Mouse (Mus musculus): ENCODE results near the gene 2210016F16Rik. TPM values are rescaled to one million over a fixed set of nuclear protein-coding genes. Genes with fewer than 3 reads are reported as not detected.
A peak's percentile ranks its signal among the peaks of the same experiment; 100 is the strongest.
"Not testable (repeated sequence)": the region's sequence is repeated elsewhere in the genome, so short reads cannot be mapped to it uniquely, and the experiment has no call there.

2210016F16Rik gene
- polyA plus RNA-seq, 1 experiment from 2014 or later, result 30.6 TPM

DNA sequence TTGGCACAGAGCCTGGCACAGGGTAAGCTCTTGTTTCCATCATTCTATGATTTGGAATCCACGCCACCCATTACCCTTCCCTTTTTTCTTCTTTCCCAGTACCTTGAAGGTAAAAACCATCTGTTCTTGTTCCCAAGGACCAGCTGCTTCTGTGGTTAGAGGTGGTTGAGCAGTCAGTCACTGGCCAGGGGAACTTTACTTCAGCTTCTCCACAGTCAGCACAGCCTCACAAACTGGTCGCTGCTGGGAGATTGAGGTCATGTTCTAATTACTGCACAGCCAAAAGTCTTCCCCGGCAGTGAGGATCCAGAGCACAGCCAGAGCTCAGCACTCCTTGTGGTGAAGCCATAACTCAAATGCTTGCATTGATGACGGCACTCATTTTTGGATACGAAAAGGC lies 30.8 kb upstream of the 2210016F16Rik start:
- DNase-seq (ENCODE audit: low spot score), result no peak
- WGBS, result 76% methylated on average over 5 of the region's 5 CpGs
- ATAC-seq, result no peak
- Histone ChIP-seq H3K27me3 (replicated peaks; ENCODE audit: insufficient read depth, low read length) (no peaks in the 10 kb centered on the region), H3K36me3 (ENCODE audit: insufficient read depth, low read length) (no peaks in the 10 kb centered on the region), H3K4me2 (replicated peaks; ENCODE audit: low read depth, low read length) (no peak overlapping the region), H3K27ac (ENCODE audit: low read length) (no peak overlapping the region), H3K4me3 (ENCODE audit: low read depth, low read length) (no peak overlapping the region), H3K9me3 (ENCODE audit: low read length) (no peaks in the 10 kb centered on the region), H3K4me1 (ENCODE audit: insufficient read depth, low read depth, low read length) (no peaks in the 10 kb centered on the region), H3K9ac (replicated peaks; ENCODE audit: low read depth) (no peak overlapping the region)
- TF ChIP-seq CTCF (IDR thresholded peaks at IDR 0.05) (no peak), EP300 (IDR thresholded peaks at IDR 0.05) (no peak)

DNA sequence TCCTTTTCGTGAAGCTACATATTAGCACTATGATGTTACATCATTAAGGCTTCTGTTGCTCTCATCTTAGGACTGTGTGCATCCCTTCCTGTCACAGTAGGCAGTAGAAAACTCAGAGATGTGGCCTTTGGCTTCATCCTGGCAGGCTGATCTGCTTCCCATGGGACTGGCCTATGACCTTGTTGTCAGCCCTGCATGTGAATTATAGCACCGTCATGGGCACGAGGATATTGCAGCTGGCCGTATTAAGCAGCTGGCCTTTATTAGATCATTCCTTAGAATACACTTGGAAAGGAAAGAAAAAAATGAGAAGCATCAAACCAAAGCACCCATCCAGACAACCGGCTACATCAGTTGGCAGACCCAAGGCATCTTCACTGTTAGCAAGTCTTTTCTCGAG lies 30.3 kb upstream of the 2210016F16Rik start:
- ATAC-seq, result no peak
- Histone ChIP-seq H3K9me3 (ENCODE audit: low read length) (no peaks in the 10 kb centered on the region), H3K4me1 (ENCODE audit: insufficient read depth, low read depth, low read length) (no peaks in the 10 kb centered on the region), H3K27me3 (replicated peaks; ENCODE audit: insufficient read depth, low read length) (no peaks in the 10 kb centered on the region), H3K4me3 (ENCODE audit: low read depth, low read length) (no peak overlapping the region), H3K9ac (replicated peaks; ENCODE audit: low read depth) (no peak overlapping the region), H3K4me2 (replicated peaks; ENCODE audit: low read depth, low read length) (no peak overlapping the region), H3K36me3 (ENCODE audit: insufficient read depth, low read length) (no peaks in the 10 kb centered on the region), H3K27ac (ENCODE audit: low read length) (no peak overlapping the region)
- no peak for TF ChIP-seq EP300 (IDR thresholded peaks at IDR 0.05)
- no peak for TF ChIP-seq CTCF (IDR thresholded peaks at IDR 0.05)
- no peak for DNase-seq (ENCODE audit: low spot score)
- WGBS, result 76% methylated on average over 6 of the region's 6 CpGs

GRCm38 (mm10) chr13:58411073-58411472 lies 26.0 kb upstream of the 2210016F16Rik start:
- Histone ChIP-seq H3K4me3 (ENCODE audit: low read depth, low read length) (no peak overlapping the region), H3K27me3 (replicated peaks; ENCODE audit: insufficient read depth, low read length) (no peaks in the 10 kb centered on the region), H3K4me2 (replicated peaks; ENCODE audit: low read depth, low read length) (no peak overlapping the region), H3K27ac (ENCODE audit: low read length) (no peak overlapping the region), H3K9ac (replicated peaks; ENCODE audit: low read depth) (no peak overlapping the region), H3K36me3 (ENCODE audit: insufficient read depth, low read length) (no peaks in the 10 kb centered on the region), H3K4me1 (ENCODE audit: insufficient read depth, low read depth, low read length) (no peaks in the 10 kb centered on the region), H3K9me3 (ENCODE audit: low read length) (no peaks in the 10 kb centered on the region)
- ATAC-seq (no peak), DNase-seq (ENCODE audit: low spot score) (no peak)
- TF ChIP-seq EP300 (IDR thresholded peaks at IDR 0.05) (no peak), CTCF (IDR thresholded peaks at IDR 0.05) (no peak)
- WGBS, result 87% methylated on average over 4 of the region's 4 CpGs

GRCm38 (mm10) chr13:58403243-58403642 lies 18.2 kb upstream of the 2210016F16Rik start, which contains the start of gene Hnrnpk:
TSS of gene Hnrnpk (minus strand) at chr13:58403343.
- DNase-seq (ENCODE audit: low spot score); H3K4me1 ChIP-seq (ENCODE audit: insufficient read depth, low read depth, low read length); H3K36me3 ChIP-seq (ENCODE audit: insufficient read depth, low read length); H3K9me3 ChIP-seq (ENCODE audit: low read length); H3K27me3 ChIP-seq (replicated peaks; ENCODE audit: insufficient read depth, low read length); ATAC-seq: not testable (repeated sequence)
- peak within 1 kb of the TSS; percentile 99 for H3K27ac ChIP-seq (ENCODE audit: low read length)
- WGBS, result 9% methylated on average over 16 of the region's 17 CpGs
- H3K4me2 ChIP-seq (replicated peaks; ENCODE audit: low read depth, low read length), result peak within 1 kb of the TSS; percentile 51
- H3K4me3 ChIP-seq (ENCODE audit: low read depth, low read length), result peak within 1 kb of the TSS; percentile 100
- H3K9ac ChIP-seq (replicated peaks; ENCODE audit: low read depth), result peak within 1 kb of the TSS; percentile 99

GRCm38 (mm10) chr13:58402744-58403110 lies 17.7 kb upstream of the 2210016F16Rik start:
- Histone ChIP-seq H3K9ac (replicated peaks; ENCODE audit: low read depth) (peak overlapping the region; percentile 99), H3K36me3 (ENCODE audit: insufficient read depth, low read length) (peaks cover 3% of the 10 kb centered on the region), H3K4me3 (ENCODE audit: low read depth, low read length) (peak overlapping the region; percentile 100), H3K27me3 (replicated peaks; ENCODE audit: insufficient read depth, low read length) (no peaks in the 10 kb centered on the region), H3K4me2 (replicated peaks; ENCODE audit: low read depth, low read length) (peak overlapping the region; percentile 51), H3K4me1 (ENCODE audit: insufficient read depth, low read depth, low read length) (no peaks in the 10 kb centered on the region), H3K9me3 (ENCODE audit: low read length) (no peaks in the 10 kb centered on the region), H3K27ac (ENCODE audit: low read length) (peak overlapping the region; percentile 99)
- ATAC-seq (peak; percentile 74), DNase-seq (ENCODE audit: low spot score) (no peak)
- WGBS, result 1% methylated on average over 36 of the region's 48 CpGs
- no peak for TF ChIP-seq CTCF (IDR thresholded peaks at IDR 0.05)
- TF ChIP-seq EP300 (IDR thresholded peaks at IDR 0.05), result no peak

- Histone ChIP-seq H3K9ac (replicated peaks; ENCODE audit: low read depth) (peak within 1 kb of the TSS; percentile 99), H3K36me3 (ENCODE audit: insufficient read depth, low read length) (peaks cover 9% of the 10 kb centered on the region), H3K27ac (ENCODE audit: low read length) (peak within 1 kb of the TSS; percentile 99), H3K9me3 (ENCODE audit: low read length) (no peaks in the 10 kb centered on the region), H3K4me2 (replicated peaks; ENCODE audit: low read depth, low read length) (peak within 1 kb of the TSS; percentile 70), H3K4me1 (ENCODE audit: insufficient read depth, low read depth, low read length) (no peaks in the 10 kb centered on the region), H3K4me3 (ENCODE audit: low read depth, low read length) (peak within 1 kb of the TSS; percentile 100), H3K27me3 (replicated peaks; ENCODE audit: insufficient read depth, low read length) (no peaks in the 10 kb centered on the region)
- WGBS, result 1% methylated on average over 77 of the region's 91 CpGs
- peak; percentile 93 for ATAC-seq
- peak; percentile 99 for DNase-seq (ENCODE audit: low spot score)
- TF ChIP-seq EP300 (IDR thresholded peaks at IDR 0.05), result peak; percentile 75
- TF ChIP-seq CTCF (IDR thresholded peaks at IDR 0.05), result peak; percentile 49
Measured at GRCm38 (mm10) chr13:58402003-58402743, 17.1 kb upstream of the 2210016F16Rik start, which contains the start of gene Rmi1. TSS of gene Rmi1 (plus strand) at chr13:58402248.

All from lung, postnatal 0 days (tissue).